Mouse (Mus musculus): ENCODE results near the gene Pbx3. TPM values are rescaled to one million over a fixed set of nuclear protein-coding genes. Genes with fewer than 3 reads are reported as not detected.

Pbx3 gene
- polyA plus RNA-seq, 1 experiment: 3.6 TPM

- 79% methylated on average over 3 of the region's 3 CpGs for WGBS
Measured at GRCm38 (mm10) chr2:34168191-34168590, 204.8 kb downstream of the Pbx3 start.

GRCm38 (mm10) chr2:34162484-34162883 is 210.5 kb downstream of the Pbx3 start:
- Histone ChIP-seq H3K27ac (ENCODE audit: control insufficient read depth, insufficient read depth, low read depth, low read length, poor library complexity) (no peak overlapping the region), H3K4me1 (ENCODE audit: control insufficient read depth, insufficient read depth, low read length) (no peaks in the 10 kb centered on the region), H3K4me3 (replicated peaks; ENCODE audit: control insufficient read depth, low read depth, low read length) (no peak overlapping the region)
- TF ChIP-seq CTCF (IDR thresholded peaks at IDR 0.05; ENCODE audit: control insufficient read depth, insufficient read depth, low read length) (no peak), POLR2A (IDR thresholded peaks at IDR 0.05; ENCODE audit: borderline replicate concordance, control insufficient read depth, low read depth, low read length) (no peak)
- 14% methylated on average over 3 of the region's 3 CpGs for WGBS

More at GRCm38 (mm10) chr2:34168191-34168590, 204.8 kb downstream of the Pbx3 start:
- H3K4me3 ChIP-seq (replicated peaks; ENCODE audit: control insufficient read depth, low read depth, low read length): no peak overlapping the region
- H3K27ac ChIP-seq (ENCODE audit: control insufficient read depth, insufficient read depth, low read depth, low read length, poor library complexity): no peak overlapping the region
- TF ChIP-seq POLR2A (IDR thresholded peaks at IDR 0.05; ENCODE audit: borderline replicate concordance, control insufficient read depth, low read depth, low read length): no peak
- no peak for TF ChIP-seq CTCF (IDR thresholded peaks at IDR 0.05; ENCODE audit: control insufficient read depth, insufficient read depth, low read length)
- H3K4me1 ChIP-seq (ENCODE audit: control insufficient read depth, insufficient read depth, low read length): no peaks in the 10 kb centered on the region

GRCm38 (mm10) chr2:34157746-34158145 is 215.2 kb downstream of the Pbx3 start:
- H3K27ac ChIP-seq (ENCODE audit: control insufficient read depth, insufficient read depth, low read depth, low read length, poor library complexity): no peak overlapping the region
- TF ChIP-seq CTCF (IDR thresholded peaks at IDR 0.05; ENCODE audit: control insufficient read depth, insufficient read depth, low read length) (no peak), POLR2A (IDR thresholded peaks at IDR 0.05; ENCODE audit: borderline replicate concordance, control insufficient read depth, low read depth, low read length) (no peak)
- WGBS: 77% methylated on average over 3 of the region's 3 CpGs
- no peaks in the 10 kb centered on the region for H3K4me1 ChIP-seq (ENCODE audit: control insufficient read depth, insufficient read depth, low read length)
- H3K4me3 ChIP-seq (replicated peaks; ENCODE audit: control insufficient read depth, low read depth, low read length): no peak overlapping the region

GRCm38 (mm10) chr2:34154833-34155232 is 218.1 kb downstream of the Pbx3 start:
- TF ChIP-seq CTCF (IDR thresholded peaks at IDR 0.05; ENCODE audit: control insufficient read depth, insufficient read depth, low read length) (no peak), POLR2A (IDR thresholded peaks at IDR 0.05; ENCODE audit: borderline replicate concordance, control insufficient read depth, low read depth, low read length) (no peak)
- Histone ChIP-seq H3K4me3 (replicated peaks; ENCODE audit: control insufficient read depth, low read depth, low read length) (no peak overlapping the region), H3K27ac (ENCODE audit: control insufficient read depth, insufficient read depth, low read depth, low read length, poor library complexity) (no peak overlapping the region), H3K4me1 (ENCODE audit: control insufficient read depth, insufficient read depth, low read length) (no peaks in the 10 kb centered on the region)
- WGBS: 65% methylated on average over 5 of the region's 5 CpGs

- WGBS: 72% methylated on average over 6 of the region's 6 CpGs
- H3K4me3 ChIP-seq (replicated peaks; ENCODE audit: control insufficient read depth, low read depth, low read length): no peak overlapping the region
- no peak for TF ChIP-seq POLR2A (IDR thresholded peaks at IDR 0.05; ENCODE audit: borderline replicate concordance, control insufficient read depth, low read depth, low read length)
- no peak for TF ChIP-seq CTCF (IDR thresholded peaks at IDR 0.05; ENCODE audit: control insufficient read depth, insufficient read depth, low read length)
- no peak overlapping the region for H3K27ac ChIP-seq (ENCODE audit: control insufficient read depth, insufficient read depth, low read depth, low read length, poor library complexity)
- no peaks in the 10 kb centered on the region for H3K4me1 ChIP-seq (ENCODE audit: control insufficient read depth, insufficient read depth, low read length)
Measured at GRCm38 (mm10) chr2:34153336-34153735, 219.6 kb downstream of the Pbx3 start.

- 81% methylated on average over 4 of the region's 4 CpGs for WGBS
Measured at GRCm38 (mm10) chr2:34150560-34150959, 222.4 kb downstream of the Pbx3 start.

DNA sequence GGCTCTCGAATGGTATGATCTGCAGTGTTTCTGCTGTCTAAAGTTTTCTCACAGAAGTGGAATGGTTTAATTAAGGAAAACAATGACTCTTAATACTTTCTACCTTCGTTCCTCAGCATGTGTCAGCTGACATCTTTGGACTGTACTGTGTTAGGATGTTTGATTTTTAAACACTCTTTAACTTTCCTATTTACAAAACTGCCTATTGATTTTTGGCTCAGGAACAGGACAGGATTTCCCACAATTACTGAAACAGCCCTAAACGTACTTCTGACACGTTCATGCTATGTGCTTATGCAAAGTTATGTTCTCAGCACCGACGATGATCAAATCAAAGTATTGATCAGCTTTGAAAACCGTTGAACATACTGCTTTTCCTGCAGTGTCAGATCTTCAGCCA is 224.7 kb downstream of the Pbx3 start:
- H3K4me3 ChIP-seq (replicated peaks; ENCODE audit: control insufficient read depth, low read depth, low read length): no peak overlapping the region
- no peak for TF ChIP-seq CTCF (IDR thresholded peaks at IDR 0.05; ENCODE audit: control insufficient read depth, insufficient read depth, low read length)
- no peak for TF ChIP-seq POLR2A (IDR thresholded peaks at IDR 0.05; ENCODE audit: borderline replicate concordance, control insufficient read depth, low read depth, low read length)
- 69% methylated on average over 7 of the region's 7 CpGs for WGBS
- H3K27ac ChIP-seq (ENCODE audit: control insufficient read depth, insufficient read depth, low read depth, low read length, poor library complexity): no peak overlapping the region
- no peaks in the 10 kb centered on the region for H3K4me1 ChIP-seq (ENCODE audit: control insufficient read depth, insufficient read depth, low read length)

More at GRCm38 (mm10) chr2:34150560-34150959, 222.4 kb downstream of the Pbx3 start:
- Histone ChIP-seq H3K4me3 (replicated peaks; ENCODE audit: control insufficient read depth, low read depth, low read length) (no peak overlapping the region), H3K4me1 (ENCODE audit: control insufficient read depth, insufficient read depth, low read length) (no peaks in the 10 kb centered on the region), H3K27ac (ENCODE audit: control insufficient read depth, insufficient read depth, low read depth, low read length, poor library complexity) (no peak overlapping the region)
- TF ChIP-seq POLR2A (IDR thresholded peaks at IDR 0.05; ENCODE audit: borderline replicate concordance, control insufficient read depth, low read depth, low read length) (no peak), CTCF (IDR thresholded peaks at IDR 0.05; ENCODE audit: control insufficient read depth, insufficient read depth, low read length) (no peak)

- WGBS: 92% methylated on average over 14 of the region's 14 CpGs
- Histone ChIP-seq H3K4me1 (ENCODE audit: control insufficient read depth, insufficient read depth, low read length) (no peaks in the 10 kb centered on the region), H3K4me3 (replicated peaks; ENCODE audit: control insufficient read depth, low read depth, low read length) (no peak overlapping the region), H3K27ac (ENCODE audit: control insufficient read depth, insufficient read depth, low read depth, low read length, poor library complexity) (no peak overlapping the region)
- no peak for TF ChIP-seq CTCF (IDR thresholded peaks at IDR 0.05; ENCODE audit: control insufficient read depth, insufficient read depth, low read length)
- no peak for TF ChIP-seq POLR2A (IDR thresholded peaks at IDR 0.05; ENCODE audit: borderline replicate concordance, control insufficient read depth, low read depth, low read length)
Measured at GRCm38 (mm10) chr2:34147476-34147875, 225.5 kb downstream of the Pbx3 start.

DNA sequence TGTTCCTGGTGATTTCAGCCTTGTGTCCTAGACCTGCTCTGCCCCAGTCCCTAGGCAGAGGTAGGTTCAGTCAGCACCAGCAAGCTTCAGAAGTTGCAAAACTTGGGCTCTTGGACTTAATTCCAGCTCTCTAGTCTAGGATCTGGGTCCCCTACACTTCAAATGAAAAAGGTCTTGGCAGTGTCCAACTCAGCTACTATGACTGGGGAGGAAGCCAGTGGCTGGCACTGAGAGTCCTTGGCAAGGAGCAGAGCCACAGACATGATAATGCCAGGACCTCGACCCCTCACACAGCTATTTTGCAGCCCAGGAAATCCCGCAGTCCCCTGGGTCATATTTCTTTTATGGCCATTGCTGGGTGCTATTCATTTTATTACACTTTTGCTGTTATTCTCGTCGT is 225.9 kb downstream of the Pbx3 start:
- Histone ChIP-seq H3K4me1 (ENCODE audit: control insufficient read depth, insufficient read depth, low read length) (no peaks in the 10 kb centered on the region), H3K27ac (ENCODE audit: control insufficient read depth, insufficient read depth, low read depth, low read length, poor library complexity) (no peak overlapping the region), H3K4me3 (replicated peaks; ENCODE audit: control insufficient read depth, low read depth, low read length) (no peak overlapping the region)
- WGBS: 81% methylated on average over 4 of the region's 4 CpGs
- TF ChIP-seq CTCF (IDR thresholded peaks at IDR 0.05; ENCODE audit: control insufficient read depth, insufficient read depth, low read length): no peak

All from bone marrow, adult 2 months (tissue).